Mouse (Mus musculus): ENCODE data around the gene Fasn.
A peak's percentile ranks its signal among the peaks of the same experiment; 100 is the strongest.

The Fasn gene

GRCm38 (mm10) chr11:120826016-120826953 is 1.9 kb upstream of the Fasn start:
- no peak for DNase-seq (ENCODE audit: low spot score)

GRCm38 (mm10) chr11:120825289-120825863 is 1.0 kb upstream of the Fasn start:
- DNase-seq (ENCODE audit: low spot score) = no peak

GRCm38 (mm10) chr11:120824787-120825288 is 491 bp upstream of the Fasn start:
- no peak for DNase-seq (ENCODE audit: low spot score)

- peak; percentile 35 for DNase-seq (ENCODE audit: low spot score)
Measured at GRCm38 (mm10) chr11:120823551-120823947, 798 bp downstream of the Fasn start.

GRCm38 (mm10) chr11:120822831-120823550 is 1.4 kb downstream of the Fasn start:
- no peak for DNase-seq (ENCODE audit: low spot score)

GRCm38 (mm10) chr11:120822321-120822720 is 2.0 kb downstream of the Fasn start:
- no peak for DNase-seq (ENCODE audit: low spot score)

- DNase-seq (ENCODE audit: low spot score) = no peak
Measured at GRCm38 (mm10) chr11:120821076-120821922, 3.0 kb downstream of the Fasn start.

- no peak for DNase-seq (ENCODE audit: low spot score)
Measured at GRCm38 (mm10) chr11:120820546-120820945, 3.8 kb downstream of the Fasn start.

- no peak for DNase-seq (ENCODE audit: low spot score)
Measured at GRCm38 (mm10) chr11:120819556-120819955, 4.8 kb downstream of the Fasn start.

- DNase-seq (ENCODE audit: low spot score) = no peak
Measured at GRCm38 (mm10) chr11:120818251-120818650, 6.1 kb downstream of the Fasn start.

- no peak for DNase-seq (ENCODE audit: low spot score)
Measured at GRCm38 (mm10) chr11:120817358-120817757, 7.0 kb downstream of the Fasn start.

GRCm38 (mm10) chr11:120812068-120812467 is 12.3 kb downstream of the Fasn start:
- DNase-seq (ENCODE audit: low spot score) = no peak

GRCm38 (mm10) chr11:120808010-120808409 is 16.3 kb downstream of the Fasn start:
- DNase-seq (ENCODE audit: low spot score) = no peak

- DNase-seq (ENCODE audit: low spot score) = no peak
Measured at GRCm38 (mm10) chr11:120805375-120806298, 18.7 kb downstream of the Fasn start.

GRCm38 (mm10) chr11:120804769-120805168 is 19.6 kb downstream of the Fasn start:
- DNase-seq (ENCODE audit: low spot score) = no peak

- DNase-seq (ENCODE audit: low spot score) = no peak
Measured at GRCm38 (mm10) chr11:120804274-120804673, 20.1 kb downstream of the Fasn start.

- DNase-seq (ENCODE audit: low spot score) = peak; percentile 86
Measured at GRCm38 (mm10) chr11:120800061-120800904, 24.1 kb downstream of the Fasn start.

GRCm38 (mm10) chr11:120799316-120799890 is 24.9 kb downstream of the Fasn start:
- DNase-seq (ENCODE audit: low spot score) = no peak

GRCm38 (mm10) chr11:120798244-120798643 is 26.1 kb downstream of the Fasn start:
- DNase-seq (ENCODE audit: low spot score) = no peak
